Mouse (Mus musculus) liver, adult 2 months (tissue): ENCODE measurements around the gene Gm525.
"Not testable (repeated sequence)": the region's sequence is repeated elsewhere in the genome, so short reads cannot be mapped to it uniquely, and the experiment has no call there.

Experiments
- CTCF ChIP-seq: fragments of 200-500 bp; IDR thresholded peaks from 2 replicates; pipeline ENCODE4 v1.5.1; 2011; ENCODE audit warnings: low read depth, low read length, control low read depth
- POLR2A ChIP-seq: fragments of 200-500 bp; IDR thresholded peaks from 2 replicates; pipeline ENCODE4 v1.6.1; 2011; ENCODE audit warnings: low read length, control low read depth; ENCODE audit not compliant: insufficient read depth; ENCODE audit errors: extremely low read depth

- TF ChIP-seq POLR2A, CTCF: not testable (repeated sequence)
Measured at GRCm38 (mm10) chr11:89082691-89083090, 9.1 kb downstream of the Gm525 start.
